Mouse (Mus musculus) neural tube, embryonic 13.5 days (tissue): ENCODE data around the gene Klrc2. TPM values are rescaled to one million over a fixed set of nuclear protein-coding genes. Genes with fewer than 3 reads are reported as not detected.
"Not testable (repeated sequence)": the region's sequence is repeated elsewhere in the genome, so short reads cannot be mapped to it uniquely, and the experiment has no call there.

Experiments used
- ATAC-seq: fragments of 200-750 bp; cut with Nextera tagmentation; 2 replicates; pipeline ENCODE4 v1.8.0; 2017; ENCODE audit warnings: low read depth, mild to moderate bottlenecking, moderate TSS enrichment, moderate library complexity
- H3K27ac ChIP-seq: fragments of 300-500 bp; sonication (generic); replicated peaks from 2 replicates; pipeline ENCODE4 v1.5.1; 2015; ENCODE audit warnings: moderate library complexity, mild to moderate bottlenecking, inconsistent platforms
- H3K27me3 ChIP-seq: fragments of 300-500 bp; sonication (generic); 2 replicates; pipeline ENCODE4 v1.6.1; 2015; ENCODE audit warnings: mild to moderate bottlenecking, inconsistent platforms
- H3K36me3 ChIP-seq: fragments of 300-500 bp; sonication (generic); 2 replicates; pipeline ENCODE4 v1.6.1; 2015; ENCODE audit warnings: mild to moderate bottlenecking, inconsistent platforms
- H3K4me1 ChIP-seq: fragments of 300-500 bp; sonication (generic); replicated peaks from 2 replicates; pipeline ENCODE4 v1.6.1; 2015; ENCODE audit warnings: inconsistent platforms
- H3K4me2 ChIP-seq: fragments of 300-500 bp; sonication (generic); 2 replicates; pipeline ENCODE4 v1.6.1; 2015; ENCODE audit warnings: inconsistent platforms, mild to moderate bottlenecking, moderate library complexity
- H3K4me3 ChIP-seq: fragments of 300-500 bp; sonication (generic); 2 replicates; pipeline ENCODE4 v1.5.1; 2015; ENCODE audit warnings: mild to moderate bottlenecking, inconsistent platforms
- H3K9ac ChIP-seq: fragments of 300-500 bp; sonication (generic); 2 replicates; pipeline ENCODE4 v1.6.1; 2015; ENCODE audit warnings: moderate library complexity, mild to moderate bottlenecking, inconsistent platforms
- H3K9me3 ChIP-seq: fragments of 300-500 bp; sonication (generic); 2 replicates; pipeline ENCODE4 v1.6.1; 2016; ENCODE audit warnings: inconsistent platforms
- WGBS: fragments of 180-500 bp; shearing (Covaris S2); methylation state at CpG from one replicate; pipeline ENCODE4 v1.1.7; 2015; 5-methylcytosine and 5-hydroxymethylcytosine counted together
- microRNA-seq: library from miRNA; unstranded; fragments of <30 nt; microRNA quantifications from one replicate; pipeline ENCODE4, GENCODE M21; 2016
- polyA plus RNA-seq: library from polyadenylated mRNA; unstranded; fragments of >200 nt; fragmentation: Nextera tagmentation; extraction: Ambion mirVana; gene quantifications from 2 replicates; pipeline ENCODE4 v1.2.1, GENCODE M21; 2015

Gene Klrc2
- not detected in 2 replicates for polyA plus RNA-seq

DNA sequence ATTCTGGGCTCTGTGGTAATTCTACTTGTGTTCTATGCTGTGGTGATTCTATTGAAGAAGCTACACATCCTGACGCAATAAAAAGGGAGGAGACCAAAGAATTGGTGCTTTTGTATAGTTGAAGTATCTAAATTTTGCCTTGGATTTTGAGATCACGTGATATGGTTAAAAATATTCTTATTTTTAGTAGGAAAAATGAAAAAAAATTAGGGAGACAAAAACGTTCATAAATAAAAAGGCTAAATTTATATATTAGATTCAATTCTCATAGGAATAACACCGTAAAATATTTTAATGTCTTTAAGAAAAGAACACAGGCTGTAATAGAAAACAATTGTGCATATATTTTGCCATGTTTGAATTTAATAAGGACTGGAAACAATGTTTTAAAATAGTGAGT, at the start of gene Klrc2:
Gene Klrc2 (minus strand): TSS at position 101 of the 400 bp plus-strand sequence.
- ATAC-seq, H3K9me3 ChIP-seq, H3K4me3 ChIP-seq, H3K9ac ChIP-seq, H3K4me2 ChIP-seq, H3K4me1 ChIP-seq, H3K36me3 ChIP-seq, H3K27me3 ChIP-seq, H3K27ac ChIP-seq: not testable (repeated sequence)
- 78% methylated on average over 4 of the region's 4 CpGs for WGBS

DNA sequence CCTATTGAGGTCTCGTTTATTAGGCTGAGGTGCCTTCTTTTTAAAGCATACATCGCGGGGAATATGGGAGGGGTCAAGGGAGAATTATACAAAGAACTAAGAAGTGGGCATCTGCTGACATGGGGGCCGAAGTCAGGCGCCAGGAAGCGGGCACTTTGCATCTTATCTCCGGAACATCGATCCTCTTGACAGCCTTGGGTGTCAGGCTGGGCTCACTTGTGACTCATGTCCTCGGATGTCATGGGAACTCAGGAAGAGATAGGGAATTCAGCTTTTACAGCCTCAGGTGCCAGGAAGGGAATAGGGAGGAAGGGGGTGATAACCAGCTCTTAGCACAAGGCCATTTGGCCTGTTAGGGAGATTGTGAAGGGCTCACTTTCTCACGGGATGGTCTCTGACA, 30.9 kb upstream of the Klrc2 start:
- 84% methylated on average over 10 of the region's 10 CpGs for WGBS
- H3K36me3 ChIP-seq, H3K4me1 ChIP-seq, H3K27ac ChIP-seq, H3K4me2 ChIP-seq, H3K27me3 ChIP-seq, ATAC-seq, H3K4me3 ChIP-seq, H3K9me3 ChIP-seq, H3K9ac ChIP-seq: not testable (repeated sequence)

DNA sequence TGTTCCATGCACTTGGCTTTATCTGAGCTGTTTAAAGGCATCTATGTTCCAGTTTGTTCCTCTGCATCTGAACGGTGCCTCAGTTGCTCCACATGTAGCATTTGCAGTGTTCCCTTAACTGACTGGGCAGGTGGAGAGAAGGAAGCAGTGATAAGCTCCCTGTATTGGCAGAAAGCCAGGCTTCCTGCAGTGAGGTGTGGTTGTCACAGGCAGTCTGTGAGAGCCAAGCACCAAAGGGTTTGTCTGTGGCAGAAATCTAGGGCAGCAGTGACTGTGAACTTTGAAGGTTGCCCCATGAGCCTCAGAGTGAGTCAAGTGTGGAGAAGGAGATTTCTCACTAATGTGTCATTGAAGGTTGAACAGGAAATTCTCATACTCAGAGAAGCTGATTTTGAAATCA, 19.9 kb upstream of the Klrc2 start:
- Histone ChIP-seq H3K27ac (no peak overlapping the region), H3K4me3 (no peak overlapping the region), H3K9ac (no peak overlapping the region), H3K9me3 (no peaks in the 10 kb centered on the region), H3K36me3 (no peaks in the 10 kb centered on the region), H3K27me3 (no peaks in the 10 kb centered on the region), H3K4me1 (no peaks in the 10 kb centered on the region), H3K4me2 (no peak overlapping the region)
- ATAC-seq, result no peak
- WGBS, result 67% methylated on average over 1 of the region's 1 CpGs

DNA sequence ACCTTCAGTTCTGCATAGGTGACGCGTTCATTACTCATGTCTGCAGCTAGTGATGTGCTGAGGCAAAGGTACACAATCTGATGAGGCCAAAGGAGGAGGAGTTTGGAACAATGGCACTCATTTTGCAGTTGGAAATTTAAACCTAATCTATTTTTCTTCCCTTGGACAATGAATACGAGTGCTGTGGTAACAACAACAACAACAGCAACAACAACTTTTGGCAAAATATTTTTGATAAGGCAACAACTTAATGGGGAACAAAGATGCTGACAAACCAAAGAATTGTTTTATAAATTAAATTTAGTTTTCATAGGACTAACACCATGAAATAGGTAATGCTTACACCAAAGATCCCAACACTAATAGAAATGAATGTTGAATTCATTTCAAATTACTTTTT, 18.4 kb upstream of the Klrc2 start, which contains the start of gene Klrc1:
Gene Klrc1 (minus strand): TSS at position 101 of the 400 bp plus-strand sequence.
- Histone ChIP-seq H3K27me3 (no peaks in the 10 kb centered on the region), H3K9ac (no peak within 1 kb of the TSS), H3K4me3 (no peak within 1 kb of the TSS), H3K27ac (no peak within 1 kb of the TSS), H3K9me3 (no peaks in the 10 kb centered on the region), H3K4me1 (no peaks in the 10 kb centered on the region), H3K4me2 (no peak within 1 kb of the TSS), H3K36me3 (no peaks in the 10 kb centered on the region)
- whole genome bisulfite sequencing, result 83% methylated on average over 3 of the region's 3 CpGs
- no peak for ATAC-seq

DNA sequence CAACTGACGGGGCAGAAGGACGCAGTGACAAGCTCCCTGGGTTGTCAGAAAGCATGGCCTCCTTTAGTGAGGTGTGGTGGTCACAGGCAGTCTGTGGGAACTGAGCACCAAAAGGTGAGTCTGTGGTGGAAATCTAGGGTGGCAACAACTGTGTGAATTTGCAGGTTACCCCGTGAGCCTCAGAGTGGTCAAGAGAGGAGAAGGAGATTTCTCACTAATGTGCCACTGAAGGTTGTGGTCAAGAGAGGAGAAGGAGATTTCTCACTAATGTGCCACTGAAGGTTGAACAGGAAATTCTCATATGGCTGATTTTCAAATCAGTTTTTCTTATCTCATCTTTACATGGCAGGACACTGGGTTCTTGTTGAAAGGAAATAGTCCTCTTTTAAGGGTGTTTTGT, 812 bp upstream of the Klrc2 start:
- not testable (repeated sequence) for H3K9ac ChIP-seq
- no CpG with 5 or more reads among the region's 3 CpGs for WGBS

GRCm38 (mm10) chr6:129644054-129644453, 16.4 kb downstream of the Klrc2 start:
- not testable (repeated sequence) for H3K27me3 ChIP-seq, H3K27ac ChIP-seq, H3K4me3 ChIP-seq, H3K9ac ChIP-seq, H3K4me1 ChIP-seq, H3K9me3 ChIP-seq, ATAC-seq, H3K4me2 ChIP-seq, H3K36me3 ChIP-seq
- 100% methylated on average over 1 of the region's 3 CpGs for WGBS

More for the DNA sequence above, 812 bp upstream of the Klrc2 start:
- not testable (repeated sequence) for H3K9me3 ChIP-seq, H3K4me1 ChIP-seq, H3K4me2 ChIP-seq, H3K27me3 ChIP-seq, ATAC-seq, H3K27ac ChIP-seq, H3K36me3 ChIP-seq, H3K4me3 ChIP-seq

- not testable (repeated sequence) for ATAC-seq, H3K4me1 ChIP-seq, H3K27me3 ChIP-seq, H3K4me3 ChIP-seq, H3K4me2 ChIP-seq, H3K36me3 ChIP-seq, H3K27ac ChIP-seq, H3K9ac ChIP-seq, H3K9me3 ChIP-seq
- 84% methylated on average over 3 of the region's 3 CpGs for WGBS
These were observed 17.3 kb downstream of the Klrc2 start, which contains the start of gene Klrc3 for GRCm38 (mm10) chr6:129643237-129643636. TSS of gene Klrc3 (minus strand) at chr6:129643337.

DNA sequence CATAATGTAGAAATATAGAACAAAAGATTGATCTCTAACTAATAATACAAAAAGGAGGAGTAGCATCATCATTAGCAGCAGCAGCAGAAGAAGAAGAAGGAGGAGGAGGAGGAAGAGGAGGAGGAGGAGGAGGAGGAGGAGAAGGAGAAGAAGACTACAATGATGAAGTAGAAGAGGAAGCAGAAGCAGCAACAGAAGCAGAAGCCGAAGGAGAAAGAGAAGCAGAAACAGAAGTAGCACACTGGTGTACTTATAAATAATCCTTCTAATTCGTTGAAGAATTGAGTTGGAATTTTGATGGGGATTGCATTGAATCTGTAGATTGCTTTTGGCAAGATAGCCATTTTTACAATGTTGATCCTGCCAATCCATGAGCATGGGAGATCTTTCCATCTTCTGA, 29.4 kb downstream of the Klrc2 start:
- not testable (repeated sequence) for ATAC-seq, H3K36me3 ChIP-seq, H3K4me1 ChIP-seq, H3K27ac ChIP-seq, H3K9ac ChIP-seq, H3K9me3 ChIP-seq, H3K4me3 ChIP-seq, H3K4me2 ChIP-seq, H3K27me3 ChIP-seq
- WGBS, result 80% methylated on average over 2 of the region's 2 CpGs

- Histone ChIP-seq H3K4me3 (no peak within 1 kb of the TSS), H3K9me3 (no peaks in the 10 kb centered on the region), H3K27me3 (no peaks in the 10 kb centered on the region), H3K9ac (no peak within 1 kb of the TSS), H3K36me3 (no peaks in the 10 kb centered on the region), H3K4me2 (no peak within 1 kb of the TSS), H3K4me1 (no peaks in the 10 kb centered on the region), H3K27ac (no peak within 1 kb of the TSS)
- ATAC-seq, result no peak
- WGBS, result 88% methylated on average over 4 of the region's 4 CpGs
These were observed 36.8 kb downstream of the Klrc2 start, which contains the start of gene Klrk1 for GRCm38 (mm10) chr6:129623735-129624134. TSS of gene Klrk1 (minus strand) at chr6:129623864.

DNA sequence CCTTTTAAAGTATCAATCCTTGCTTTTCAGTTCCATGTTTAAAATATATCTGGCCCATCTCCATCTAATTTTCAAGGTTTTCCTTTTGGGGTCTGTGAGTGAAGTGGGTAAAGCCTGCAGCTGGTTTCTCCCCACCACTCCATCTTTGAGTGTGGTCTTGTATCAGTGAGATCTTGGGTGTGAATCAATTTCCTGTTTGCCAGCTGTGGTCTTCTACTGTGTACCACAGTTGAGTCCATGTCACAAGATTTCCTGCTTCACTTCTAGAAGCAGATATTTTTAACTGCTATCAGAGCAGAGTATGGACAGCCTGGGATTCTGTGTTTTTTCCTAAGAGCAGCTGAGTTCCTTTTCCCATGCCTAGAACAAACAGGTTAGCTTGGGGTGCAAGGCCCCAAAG, 52.1 kb downstream of the Klrc2 start:
- no peak overlapping the region for H3K27ac ChIP-seq
- H3K27me3 ChIP-seq, result no peaks in the 10 kb centered on the region
- H3K9ac ChIP-seq, result no peak overlapping the region
- no peak overlapping the region for H3K4me3 ChIP-seq
- no peaks in the 10 kb centered on the region for H3K36me3 ChIP-seq
- no peak for ATAC-seq
- no peak overlapping the region for H3K4me2 ChIP-seq
- no peaks in the 10 kb centered on the region for H3K4me1 ChIP-seq
- H3K9me3 ChIP-seq, result no peaks in the 10 kb centered on the region

Small RNAs within 50 kb of the gene (microRNA-seq; reads per million reads assigned to microRNA genes)
- not detected for gene Mir680-1

Other genes with a start within 250 kb of the Klrc2 start
- gene Clec1a, start 208.7 kb downstream of the Klrc2 start, polyA plus RNA-seq, result 1.4 and 3.0 TPM in 2 replicates
- 0.06 TPM in 1 of 2 replicates, not detected in the other for gene Olr1, start 153.5 kb downstream of the Klrc2 start, polyA plus RNA-seq
- 0.11 and 0.37 TPM in 2 replicates for gene Tmem52b, start 148.1 kb downstream of the Klrc2 start, polyA plus RNA-seq
- 173 and 185 TPM in 2 replicates for gene Gabarapl1, start 127.5 kb downstream of the Klrc2 start, polyA plus RNA-seq
- gene Klre1, start 82.8 kb downstream of the Klrc2 start, polyA plus RNA-seq, result not detected in 2 replicates
- not detected in 2 replicates for gene Klrd1, start 68.9 kb downstream of the Klrc2 start, polyA plus RNA-seq
- gene Klrk1, start 36.8 kb downstream of the Klrc2 start, polyA plus RNA-seq, result 0.18 and 0.25 TPM in 2 replicates
- gene Klrc3, start 17.4 kb downstream of the Klrc2 start, polyA plus RNA-seq, result not detected in 2 replicates
- not detected in 2 replicates for gene Klrc1, start 18.3 kb upstream of the Klrc2 start, polyA plus RNA-seq
- gene Klri1, start 56.4 kb upstream of the Klrc2 start, polyA plus RNA-seq, result not detected in 2 replicates
- gene Klri2, start 79.8 kb upstream of the Klrc2 start, polyA plus RNA-seq, result not detected in 2 replicates
- not detected in 2 replicates for gene Gm156, start 123.6 kb upstream of the Klrc2 start, polyA plus RNA-seq
- not detected in 2 replicates for gene Gm17631, start 202.0 kb upstream of the Klrc2 start, polyA plus RNA-seq
- gene Klra17, start 216.0 kb upstream of the Klrc2 start, polyA plus RNA-seq, result not detected in 2 replicates